Mouse (Mus musculus) bone marrow macrophage, adult 2 months (primary cell): ENCODE measurements around the gene Lsm7. TPM values are rescaled to one million over a fixed set of nuclear protein-coding genes. Genes with fewer than 3 reads are reported as not detected.
A peak's percentile ranks its signal among the peaks of the same experiment; 100 is the strongest.

Experiments used
- H3K27ac ChIP-seq: 2 replicates; pipeline ENCODE4 v1.5.1; 2012; ENCODE audit warnings: low read depth, low read length; ENCODE audit not compliant: insufficient read depth
- H3K4me1 ChIP-seq: 2 replicates; pipeline ENCODE4 v1.6.1; 2012; ENCODE audit warnings: low read length; ENCODE audit not compliant: control insufficient read depth, insufficient read depth
- H3K4me3 ChIP-seq: 2 replicates; pipeline ENCODE4 v1.5.1; 2012; ENCODE audit warnings: mild to moderate bottlenecking, low read length, moderate library complexity; ENCODE audit not compliant: insufficient read depth
- CTCF ChIP-seq: IDR thresholded peaks from 2 replicates; pipeline ENCODE4 v1.5.1; 2012; ENCODE audit warnings: low read depth, mild to moderate bottlenecking, low read length, moderate library complexity
- POLR2A ChIP-seq: IDR thresholded peaks from 2 replicates; pipeline ENCODE4 v1.6.1; 2012; ENCODE audit warnings: mild to moderate bottlenecking, low read depth, low read length, borderline replicate concordance
- polyA plus RNA-seq: library from polyadenylated mRNA; stranded (reverse); fragments of >200 nt; gene quantifications from 2 replicates; pipeline ENCODE4 v1.2.4, GENCODE M21; 2012; ENCODE audit not compliant: missing spikeins, insufficient read depth, insufficient read length

The Lsm7 gene
- polyA plus RNA-seq, 1 experiment = 49.7 TPM

- H3K4me1 ChIP-seq = peaks cover 11% of the 10 kb centered on the region
- no peak for TF ChIP-seq CTCF
- no peak for TF ChIP-seq POLR2A
- no peak overlapping the region for H3K27ac ChIP-seq
- H3K4me3 ChIP-seq = no peak overlapping the region
Observed at GRCm38 (mm10) chr10:80857386-80857785, 2.4 kb upstream of the Lsm7 start.

DNA sequence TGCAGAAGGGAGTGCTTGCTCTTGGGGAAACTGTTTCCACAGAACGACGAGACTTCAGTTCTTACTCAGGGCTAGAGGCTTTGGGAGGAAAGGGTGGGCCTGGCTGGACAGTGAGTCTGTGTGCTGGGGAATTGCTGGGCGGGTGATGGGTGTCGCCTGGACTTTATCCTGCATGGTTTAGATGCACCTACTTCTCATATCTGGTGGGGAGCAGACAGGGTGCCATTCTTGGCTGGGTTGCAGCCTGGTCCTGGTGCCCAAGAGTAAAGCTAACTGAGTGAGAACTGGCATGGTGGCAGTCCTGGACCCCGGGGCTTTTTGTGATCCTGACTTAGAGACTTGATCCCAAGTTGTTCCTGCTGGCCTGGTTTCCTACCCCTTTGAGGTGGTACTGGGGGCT, 1.9 kb upstream of the Lsm7 start:
- peak overlapping the region; percentile 81; the same call in 1 of the 2 replicates for H3K4me3 ChIP-seq
- TF ChIP-seq CTCF (no peak), POLR2A (no peak)
- H3K27ac ChIP-seq = no peak overlapping the region
- H3K4me1 ChIP-seq = peaks cover 11% of the 10 kb centered on the region

DNA sequence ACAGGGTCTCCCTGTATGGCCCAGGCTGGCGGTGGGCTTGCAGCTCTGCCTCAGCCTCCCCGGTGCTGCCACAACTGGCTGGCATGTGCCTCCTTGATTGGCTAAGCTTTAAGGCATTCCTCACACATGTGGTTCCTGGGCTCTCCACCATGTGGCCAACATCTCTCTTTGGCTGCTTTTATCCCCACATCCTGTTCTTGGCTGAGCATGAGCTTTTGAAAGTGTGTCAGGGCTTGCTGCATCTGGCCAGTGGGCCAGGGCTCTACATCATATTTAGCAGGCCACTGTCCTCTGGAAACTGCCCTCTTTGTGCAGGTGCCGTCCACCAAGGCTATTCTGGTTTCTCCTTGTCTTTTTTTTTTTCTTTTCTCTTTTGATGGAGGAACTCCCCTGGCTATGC, 1.3 kb upstream of the Lsm7 start:
- peak overlapping the region; percentile 81 for H3K4me3 ChIP-seq
- TF ChIP-seq POLR2A (no peak), CTCF (no peak)
- peaks cover 11% of the 10 kb centered on the region for H3K4me1 ChIP-seq
- H3K27ac ChIP-seq = peak overlapping the region; percentile 3; the same call in 1 of the 2 replicates

GRCm38 (mm10) chr10:80855749-80856073, 702 bp upstream of the Lsm7 start:
- peaks cover 11% of the 10 kb centered on the region for H3K4me1 ChIP-seq
- H3K27ac ChIP-seq = peak overlapping the region; percentile 5; the same call in 1 of the 2 replicates
- peak overlapping the region; percentile 81 for H3K4me3 ChIP-seq
- TF ChIP-seq CTCF = no peak
- TF ChIP-seq POLR2A = no peak

DNA sequence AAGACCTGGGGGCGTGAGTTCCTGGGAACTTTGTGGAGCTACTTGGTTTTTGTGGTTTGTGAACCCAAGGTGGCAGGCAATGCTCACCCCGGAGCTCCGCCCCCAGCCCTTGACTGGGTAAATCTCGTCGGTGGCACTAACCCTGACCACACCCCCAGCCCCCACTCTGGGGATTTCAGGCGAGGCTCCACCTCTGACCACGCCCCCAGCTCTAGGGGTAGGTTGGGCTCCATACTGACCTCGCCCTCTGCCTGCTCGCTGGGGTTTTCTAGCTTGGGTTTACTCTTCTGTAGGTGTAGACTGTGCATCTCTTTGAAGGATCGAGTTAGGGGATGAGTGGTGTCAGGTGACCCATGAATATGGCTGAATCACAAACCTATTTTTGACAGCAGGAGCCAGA, 6.4 kb downstream of the Lsm7 start:
- TF ChIP-seq POLR2A = no peak
- TF ChIP-seq CTCF = no peak
- H3K27ac ChIP-seq = no peak overlapping the region
- H3K4me3 ChIP-seq = no peak overlapping the region
- H3K4me1 ChIP-seq = peaks cover 12% of the 10 kb centered on the region

DNA sequence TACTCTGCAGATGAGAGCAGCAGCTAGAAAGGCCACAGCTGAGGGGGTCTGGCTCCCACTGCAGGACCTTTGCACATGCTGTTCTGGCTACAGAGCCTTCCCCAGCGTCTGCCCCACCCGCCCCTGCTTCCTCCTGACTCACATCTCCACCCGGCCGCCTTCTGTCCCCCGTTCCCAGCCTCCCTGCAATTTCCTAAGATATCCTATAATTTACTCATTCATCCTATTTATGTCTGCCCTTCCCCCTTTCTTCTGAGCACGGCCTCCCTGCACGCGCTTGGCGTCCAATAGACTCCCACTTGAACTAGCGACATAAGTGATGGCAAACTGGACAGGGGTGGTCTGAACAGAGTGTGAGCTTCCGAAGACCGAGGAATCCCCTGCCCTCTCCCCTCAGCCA, 9.3 kb downstream of the Lsm7 start:
- Histone ChIP-seq H3K4me1 (peaks cover 12% of the 10 kb centered on the region), H3K27ac (no peak overlapping the region)
- TF ChIP-seq CTCF (no peak), POLR2A (no peak)

DNA sequence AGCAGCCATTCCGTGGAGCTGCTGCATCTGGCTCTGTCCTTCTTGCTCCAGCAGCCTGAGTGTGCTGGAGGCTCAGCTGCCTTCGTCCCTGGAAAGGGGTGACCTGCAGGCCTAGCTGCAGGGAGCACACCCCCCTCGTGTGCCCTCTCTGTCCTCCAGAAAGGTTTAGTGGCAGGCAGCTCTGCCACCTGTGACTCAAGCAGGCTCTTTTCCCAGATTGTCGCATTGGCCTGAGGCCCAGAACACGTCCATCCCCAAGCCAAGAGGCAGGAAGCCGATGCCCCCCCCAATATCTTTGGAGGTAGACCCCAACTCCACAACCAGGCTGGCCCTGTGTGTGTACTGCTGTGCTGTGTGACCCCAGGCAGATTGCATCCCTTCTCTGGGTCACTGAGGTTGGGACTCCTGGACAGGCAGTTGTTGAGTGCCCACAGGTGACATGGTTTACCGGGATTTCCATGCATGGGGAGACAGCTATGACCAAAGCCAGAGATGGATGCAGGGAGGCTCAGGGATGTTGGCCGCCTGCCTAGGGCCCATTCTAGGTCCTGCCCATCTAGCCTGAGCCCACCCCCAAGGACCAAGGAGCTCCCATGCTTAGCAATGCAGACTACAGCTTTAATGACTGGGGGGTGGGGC, 9.8 kb downstream of the Lsm7 start:
- Histone ChIP-seq H3K4me3 (no peak overlapping the region), H3K27ac (no peak overlapping the region), H3K4me1 (peaks cover 12% of the 10 kb centered on the region)
- TF ChIP-seq CTCF (no peak), POLR2A (no peak)

More for the DNA sequence above, 9.3 kb downstream of the Lsm7 start:
- no peak overlapping the region for H3K4me3 ChIP-seq

- no peak for TF ChIP-seq CTCF
- Histone ChIP-seq H3K27ac (no peak within 1 kb of the TSS), H3K4me3 (peak within 1 kb of the TSS; percentile 42), H3K4me1 (peaks cover 18% of the 10 kb centered on the region)
Observed at GRCm38 (mm10) chr10:80843931-80844547, 11.0 kb downstream of the Lsm7 start, which contains the start of gene Lingo3. Gene Lingo3 (minus strand): TSS chr10:80844039.

GRCm38 (mm10) chr10:80843087-80843930, 11.7 kb downstream of the Lsm7 start:
- Histone ChIP-seq H3K27ac (no peak overlapping the region), H3K4me1 (peaks cover 20% of the 10 kb centered on the region), H3K4me3 (peak overlapping the region; percentile 42)
- TF ChIP-seq POLR2A (no peak), CTCF (no peak)

- Histone ChIP-seq H3K4me1 (peaks cover 17% of the 10 kb centered on the region), H3K4me3 (no peak overlapping the region), H3K27ac (no peak overlapping the region)
- no peak for TF ChIP-seq CTCF
- TF ChIP-seq POLR2A = no peak
Observed at GRCm38 (mm10) chr10:80842334-80842733, 12.7 kb downstream of the Lsm7 start.
